Mouse (Mus musculus): ENCODE measurements around the gene Lypd5. TPM values are rescaled to one million over a fixed set of nuclear protein-coding genes. Genes with fewer than 3 reads are reported as not detected.

Gene Lypd5
- polyA plus RNA-seq, 1 experiment from 2014 or later = 201 TPM

GRCm38 (mm10) chr7:24346444-24346843 is 2.6 kb upstream of the Lypd5 start:
- Histone ChIP-seq H3K4me1 (replicated peaks; ENCODE audit: control insufficient read depth, insufficient read depth) (no peaks in the 10 kb centered on the region), H3K9ac (ENCODE audit: low read length) (no peak overlapping the region), H3K4me3 (ENCODE audit: low read depth, low read length) (no peak overlapping the region), H3K27ac (replicated peaks) (no peak overlapping the region), H3K9me3 (ENCODE audit: control insufficient read depth, low read length) (no peaks in the 10 kb centered on the region), H3K36me3 (ENCODE audit: control insufficient read depth, insufficient read depth, low read length) (no peaks in the 10 kb centered on the region), H3K4me2 (replicated peaks; ENCODE audit: low read depth) (no peak overlapping the region), H3K27me3 (ENCODE audit: control insufficient read depth, insufficient read depth, low read length) (no peaks in the 10 kb centered on the region)
- DNase-seq (ENCODE audit: low spot score) (no peak), ATAC-seq (ENCODE audit: low FRiP score, low TSS enrichment) (no peak)
- WGBS = 62% methylated on average over 5 of the region's 5 CpGs
- TF ChIP-seq EP300 (optimal IDR thresholded peaks at IDR 0.05) (no peak), CTCF (IDR thresholded peaks at IDR 0.05; ENCODE audit: low read depth) (peak; percentile 31; the same call in 1 of the 2 replicates)

DNA sequence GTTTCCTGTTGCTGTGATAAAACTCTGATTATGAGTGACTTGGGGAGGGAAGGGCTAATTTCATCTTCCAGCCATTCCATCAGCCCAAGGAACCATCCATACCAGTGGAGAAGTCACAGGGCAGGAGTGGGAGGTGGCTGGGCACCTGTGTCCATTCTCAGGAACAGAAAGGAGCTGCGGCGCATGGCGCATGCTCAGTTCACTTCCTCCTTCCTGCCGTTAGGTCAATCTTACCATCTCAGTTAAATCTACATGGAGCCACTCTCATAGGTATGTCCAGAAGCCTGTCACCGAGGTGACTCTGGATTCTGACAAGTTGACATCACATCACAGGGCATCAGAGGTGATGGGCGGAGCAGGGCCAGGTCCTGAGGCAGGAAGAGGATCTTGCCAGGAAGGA is 6.7 kb downstream of the Lypd5 start:
- WGBS = 68% methylated on average over 6 of the region's 6 CpGs
- TF ChIP-seq CTCF (IDR thresholded peaks at IDR 0.05; ENCODE audit: low read depth) (no peak), EP300 (optimal IDR thresholded peaks at IDR 0.05) (no peak)
- DNase-seq (ENCODE audit: low spot score) (no peak), ATAC-seq (ENCODE audit: low FRiP score, low TSS enrichment) (peak; percentile 28; the same call in 1 of the 2 replicates)
- H3K36me3 ChIP-seq (ENCODE audit: control insufficient read depth, insufficient read depth, low read length) = no peaks in the 10 kb centered on the region
- H3K9ac ChIP-seq (ENCODE audit: low read length) = no peak overlapping the region
- no peak overlapping the region for H3K4me3 ChIP-seq (ENCODE audit: low read depth, low read length)
- no peaks in the 10 kb centered on the region for H3K4me1 ChIP-seq (replicated peaks; ENCODE audit: control insufficient read depth, insufficient read depth)
- no peak overlapping the region for H3K4me2 ChIP-seq (replicated peaks; ENCODE audit: low read depth)
- no peak overlapping the region for H3K27ac ChIP-seq (replicated peaks)
- H3K9me3 ChIP-seq (ENCODE audit: control insufficient read depth, low read length) = no peaks in the 10 kb centered on the region
- no peaks in the 10 kb centered on the region for H3K27me3 ChIP-seq (ENCODE audit: control insufficient read depth, insufficient read depth, low read length)

DNA sequence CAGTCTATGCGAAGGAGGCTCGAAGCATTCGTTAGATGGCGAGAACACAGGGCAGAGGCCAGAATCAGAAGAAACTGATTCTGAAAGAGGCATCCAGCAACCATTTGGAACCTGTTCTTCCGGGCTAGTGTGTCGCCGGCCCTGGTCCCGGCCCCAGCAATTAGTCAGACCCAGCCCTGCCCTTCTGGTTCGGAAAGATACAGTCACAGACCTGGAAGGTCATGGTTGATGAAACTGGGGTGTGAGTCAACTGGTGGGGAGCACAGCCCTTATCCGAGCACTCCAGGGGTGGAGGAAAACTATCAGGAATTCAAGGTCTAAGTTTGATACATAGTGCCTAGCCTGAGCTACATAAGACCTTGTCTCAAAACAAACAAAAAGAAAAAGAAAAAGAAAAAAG is 7.1 kb downstream of the Lypd5 start:
- H3K4me2 ChIP-seq (replicated peaks; ENCODE audit: low read depth) = no peak overlapping the region
- no peaks in the 10 kb centered on the region for H3K4me1 ChIP-seq (replicated peaks; ENCODE audit: control insufficient read depth, insufficient read depth)
- H3K9ac ChIP-seq (ENCODE audit: low read length) = no peak overlapping the region
- H3K4me3 ChIP-seq (ENCODE audit: low read depth, low read length) = no peak overlapping the region
- DNase-seq (ENCODE audit: low spot score) (no peak), ATAC-seq (ENCODE audit: low FRiP score, low TSS enrichment) (peak; percentile 18; the same call in 1 of the 2 replicates)
- H3K27ac ChIP-seq (replicated peaks) = no peak overlapping the region
- no peaks in the 10 kb centered on the region for H3K36me3 ChIP-seq (ENCODE audit: control insufficient read depth, insufficient read depth, low read length)
- TF ChIP-seq CTCF (IDR thresholded peaks at IDR 0.05; ENCODE audit: low read depth) (no peak), EP300 (optimal IDR thresholded peaks at IDR 0.05) (no peak)
- H3K27me3 ChIP-seq (ENCODE audit: control insufficient read depth, insufficient read depth, low read length) = no peaks in the 10 kb centered on the region
- 69% methylated on average over 10 of the region's 10 CpGs for WGBS
- no peaks in the 10 kb centered on the region for H3K9me3 ChIP-seq (ENCODE audit: control insufficient read depth, low read length)

DNA sequence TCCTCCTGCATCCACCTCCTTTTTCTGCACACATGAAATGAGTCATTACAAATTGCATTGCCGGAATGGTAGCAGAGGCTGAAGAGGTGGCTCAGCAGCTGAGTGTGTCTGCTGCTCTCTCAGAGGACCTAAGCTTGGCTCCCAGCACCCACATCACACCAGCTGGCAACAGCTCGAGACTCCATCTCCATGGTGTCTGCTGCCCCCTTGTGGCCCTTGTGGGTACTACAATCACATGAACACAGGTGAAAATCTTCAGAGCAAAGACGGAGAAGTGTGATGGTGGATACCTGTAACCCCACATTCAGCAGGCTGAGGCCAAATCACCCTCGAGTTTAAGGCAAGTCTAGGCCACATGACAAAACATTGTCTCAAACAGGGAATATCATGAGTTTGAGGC is 8.9 kb downstream of the Lypd5 start:
- no peaks in the 10 kb centered on the region for H3K9me3 ChIP-seq (ENCODE audit: control insufficient read depth, low read length)
- DNase-seq (ENCODE audit: low spot score) = no peak
- no peak overlapping the region for H3K4me3 ChIP-seq (ENCODE audit: low read depth, low read length)
- H3K4me2 ChIP-seq (replicated peaks; ENCODE audit: low read depth) = no peak overlapping the region
- H3K36me3 ChIP-seq (ENCODE audit: control insufficient read depth, insufficient read depth, low read length) = no peaks in the 10 kb centered on the region
- H3K27ac ChIP-seq (replicated peaks) = no peak overlapping the region
- H3K4me1 ChIP-seq (replicated peaks; ENCODE audit: control insufficient read depth, insufficient read depth) = no peaks in the 10 kb centered on the region
- H3K27me3 ChIP-seq (ENCODE audit: control insufficient read depth, insufficient read depth, low read length) = no peaks in the 10 kb centered on the region
- no peak for TF ChIP-seq EP300 (optimal IDR thresholded peaks at IDR 0.05)
- peak; percentile 61 for TF ChIP-seq CTCF (IDR thresholded peaks at IDR 0.05; ENCODE audit: low read depth)
- ATAC-seq (ENCODE audit: low FRiP score, low TSS enrichment) = no peak
- H3K9ac ChIP-seq (ENCODE audit: low read length) = no peak overlapping the region
- WGBS = 48% methylated on average over 4 of the region's 4 CpGs

- H3K27ac ChIP-seq (replicated peaks) = no peak overlapping the region
- H3K4me2 ChIP-seq (replicated peaks; ENCODE audit: low read depth) = no peak overlapping the region
- no peak overlapping the region for H3K4me3 ChIP-seq (ENCODE audit: low read depth, low read length)
- H3K9ac ChIP-seq (ENCODE audit: low read length) = no peak overlapping the region
- TF ChIP-seq EP300 (optimal IDR thresholded peaks at IDR 0.05) (no peak), CTCF (IDR thresholded peaks at IDR 0.05; ENCODE audit: low read depth) (no peak)
- H3K9me3 ChIP-seq (ENCODE audit: control insufficient read depth, low read length) = no peaks in the 10 kb centered on the region
- no peaks in the 10 kb centered on the region for H3K4me1 ChIP-seq (replicated peaks; ENCODE audit: control insufficient read depth, insufficient read depth)
- H3K27me3 ChIP-seq (ENCODE audit: control insufficient read depth, insufficient read depth, low read length) = no peaks in the 10 kb centered on the region
- no peaks in the 10 kb centered on the region for H3K36me3 ChIP-seq (ENCODE audit: control insufficient read depth, insufficient read depth, low read length)
- DNase-seq (ENCODE audit: low spot score) (peak; percentile 64), ATAC-seq (ENCODE audit: low FRiP score, low TSS enrichment) (0 out of 2 replicates have a peak, but pooled peaks have one; percentile 42)
- 26% methylated on average over 9 of the region's 9 CpGs for WGBS
These were observed 10.3 kb downstream of the Lypd5 start for GRCm38 (mm10) chr7:24359269-24359668.

GRCm38 (mm10) chr7:24361001-24361400 is 12.0 kb downstream of the Lypd5 start:
- whole genome bisulfite sequencing = 55% methylated on average over 4 of the region's 4 CpGs
- no peaks in the 10 kb centered on the region for H3K36me3 ChIP-seq (ENCODE audit: control insufficient read depth, insufficient read depth, low read length)
- DNase-seq (ENCODE audit: low spot score) = no peak
- ATAC-seq (ENCODE audit: low FRiP score, low TSS enrichment) = no peak
- H3K27me3 ChIP-seq (ENCODE audit: control insufficient read depth, insufficient read depth, low read length) = no peaks in the 10 kb centered on the region
- H3K4me2 ChIP-seq (replicated peaks; ENCODE audit: low read depth) = no peak overlapping the region
- no peaks in the 10 kb centered on the region for H3K4me1 ChIP-seq (replicated peaks; ENCODE audit: control insufficient read depth, insufficient read depth)
- no peak overlapping the region for H3K9ac ChIP-seq (ENCODE audit: low read length)
- peak; percentile 46 for TF ChIP-seq CTCF (IDR thresholded peaks at IDR 0.05; ENCODE audit: low read depth)
- TF ChIP-seq EP300 (optimal IDR thresholded peaks at IDR 0.05) = no peak
- no peak overlapping the region for H3K27ac ChIP-seq (replicated peaks)
- H3K9me3 ChIP-seq (ENCODE audit: control insufficient read depth, low read length) = no peaks in the 10 kb centered on the region
- no peak overlapping the region for H3K4me3 ChIP-seq (ENCODE audit: low read depth, low read length)

Data from stomach, postnatal 0 days (tissue).